Mouse (Mus musculus) cerebellum, postnatal 4 days (tissue): ENCODE measurements at regions not wholly inside any gene's neighbourhood (a gene's known extent, or its start where the extent isn't known, plus 50 kb on each side); places are given as distances from the start of the nearest gene placed in this dataset.
A peak's percentile ranks its signal among the peaks of the same experiment; 100 is the strongest.

Experiments
- DNase-seq, 2 experiments: peaks; one replicate each; pipeline ENCODE4 v3.0.0; 2022; ENCODE audit warnings: low spot score in 2 of 2, mixed read lengths in 1 of 2

- DNase-seq: no peak
Measured at GRCm38 (mm10) chr2:146565693-146566092, 53.5 kb upstream of the Ralgapa2 start.

- no peak for DNase-seq
Measured at GRCm38 (mm10) chr2:146568171-146568842, 56.2 kb upstream of the Ralgapa2 start.

GRCm38 (mm10) chr2:146571036-146571435, 58.9 kb upstream of the Ralgapa2 start:
- no peak for DNase-seq

GRCm38 (mm10) chr2:146571857-146572256, 59.7 kb upstream of the Ralgapa2 start:
- no peak for DNase-seq

- DNase-seq: no peak
Measured at GRCm38 (mm10) chr2:146575610-146576297, 63.6 kb upstream of the Ralgapa2 start.

- no peak for DNase-seq
Measured at GRCm38 (mm10) chr2:146576298-146576905, 64.3 kb upstream of the Ralgapa2 start.

GRCm38 (mm10) chr2:146577096-146577495, 65.0 kb upstream of the Ralgapa2 start:
- no peak for DNase-seq

GRCm38 (mm10) chr2:146581220-146581619, 69.1 kb upstream of the Ralgapa2 start:
- DNase-seq: no peak

GRCm38 (mm10) chr2:146583807-146584388, 71.8 kb upstream of the Ralgapa2 start:
- no peak for DNase-seq

- no peak for DNase-seq
Measured at GRCm38 (mm10) chr2:146586381-146586780, 74.2 kb upstream of the Ralgapa2 start.

GRCm38 (mm10) chr2:146586981-146587380, 74.8 kb upstream of the Ralgapa2 start:
- no peak for DNase-seq

- no peak for DNase-seq
Measured at GRCm38 (mm10) chr2:146589860-146590259, 77.7 kb upstream of the Ralgapa2 start.

- DNase-seq: no peak
Measured at GRCm38 (mm10) chr2:146593291-146593690, 81.1 kb upstream of the Ralgapa2 start.

- DNase-seq: no peak
Measured at GRCm38 (mm10) chr2:146594212-146594611, 82.1 kb upstream of the Ralgapa2 start.

GRCm38 (mm10) chr2:146595673-146596072, 83.5 kb upstream of the Ralgapa2 start:
- no peak for DNase-seq

- DNase-seq: no peak
Measured at GRCm38 (mm10) chr2:146606170-146606569, 94.0 kb upstream of the Ralgapa2 start.

- DNase-seq: no peak
Measured at GRCm38 (mm10) chr2:146610896-146611295, 98.8 kb upstream of the Ralgapa2 start.

- peak; percentile 44 to 70 for DNase-seq
Measured at GRCm38 (mm10) chr2:146611886-146612521, 99.9 kb upstream of the Ralgapa2 start.

GRCm38 (mm10) chr2:146612522-146613288, 100.6 kb upstream of the Ralgapa2 start:
- DNase-seq: peak; percentile 36 to 58

GRCm38 (mm10) chr2:146621167-146621566, 109.0 kb upstream of the Ralgapa2 start:
- peak; percentile 55 to 62 for DNase-seq

GRCm38 (mm10) chr2:146623052-146623451, 110.9 kb upstream of the Ralgapa2 start:
- DNase-seq: no peak
